Mouse (Mus musculus) liver, embryonic 13.5 days (tissue): ENCODE measurements at regions not wholly inside any gene's neighbourhood (a gene's known extent, or its start where the extent isn't known, plus 50 kb on each side); places are given as distances from the start of the nearest gene placed in this dataset.

Source experiments
- ATAC-seq: fragments of 200-750 bp; cut with Nextera tagmentation; 2 replicates; pipeline ENCODE4 v1.8.0; 2017; ENCODE audit warnings: low read depth, mild to moderate bottlenecking, moderate number of reproducible peaks, moderate library complexity
- DNase-seq: peaks from one replicate; pipeline ENCODE4 v3.0.0; 2022
- H3K27ac ChIP-seq: fragments of 300-500 bp; sonication (generic); 2 replicates; pipeline ENCODE4 v1.5.1; 2015; ENCODE audit warnings: moderate library complexity, mild to moderate bottlenecking, inconsistent platforms
- H3K27me3 ChIP-seq: fragments of 300-500 bp; sonication (generic); 2 replicates; pipeline ENCODE4 v1.6.1; 2015; ENCODE audit warnings: mild to moderate bottlenecking, inconsistent platforms
- H3K36me3 ChIP-seq: fragments of 300-500 bp; sonication (generic); 2 replicates; pipeline ENCODE4 v1.6.1; 2015; ENCODE audit warnings: mild to moderate bottlenecking, inconsistent platforms
- H3K4me1 ChIP-seq: fragments of 300-500 bp; sonication (generic); replicated peaks from 2 replicates; pipeline ENCODE4 v1.6.1; 2015; ENCODE audit warnings: inconsistent platforms
- H3K4me2 ChIP-seq: fragments of 300-500 bp; sonication (generic); 2 replicates; pipeline ENCODE4 v1.6.1; 2015; ENCODE audit warnings: inconsistent platforms, mild to moderate bottlenecking, moderate library complexity
- H3K4me3 ChIP-seq: fragments of 300-500 bp; sonication (generic); replicated peaks from 2 replicates; pipeline ENCODE4 v1.5.1; 2015; ENCODE audit warnings: mild to moderate bottlenecking, inconsistent platforms
- H3K9ac ChIP-seq: fragments of 300-500 bp; sonication (generic); 2 replicates; pipeline ENCODE4 v1.6.1; 2015; ENCODE audit warnings: mild to moderate bottlenecking, inconsistent platforms
- H3K9me3 ChIP-seq: fragments of 300-500 bp; sonication (generic); replicated peaks from 2 replicates; pipeline ENCODE4 v1.6.1; 2016; ENCODE audit warnings: inconsistent platforms
- WGBS: fragments of 180-500 bp; shearing (Covaris S2); methylation state at CpG from one replicate; pipeline ENCODE4 v1.1.7; 2015; ENCODE audit not compliant: insufficient replicate concordance; 5-methylcytosine and 5-hydroxymethylcytosine counted together

DNA sequence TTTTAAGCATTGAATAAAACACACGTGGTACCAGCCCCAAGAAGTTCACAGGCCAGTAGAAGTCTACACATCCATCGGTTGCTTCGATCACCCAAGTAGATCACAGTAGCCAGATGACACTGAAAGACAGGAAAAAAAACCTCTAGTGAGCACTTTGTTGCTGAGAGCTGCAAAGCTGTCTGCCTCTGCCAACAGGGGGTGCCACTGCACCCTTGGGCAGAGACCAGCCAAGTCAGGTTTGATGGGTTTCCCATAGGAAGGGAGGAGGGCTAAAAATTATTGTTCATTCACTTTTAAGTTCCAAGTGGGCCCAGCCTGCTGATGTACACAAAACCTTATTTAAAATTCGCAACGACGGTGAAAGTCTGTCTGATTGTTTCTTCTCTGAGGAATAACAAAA is 150.3 kb upstream of the Rpl34 start:
- Histone ChIP-seq H3K9ac (no peak overlapping the region), H3K36me3 (no peaks in the 10 kb centered on the region), H3K4me2 (no peak overlapping the region), H3K4me3 (no peak overlapping the region), H3K4me1 (no peaks in the 10 kb centered on the region), H3K27ac (no peak overlapping the region), H3K9me3 (no peaks in the 10 kb centered on the region), H3K27me3 (no peaks in the 10 kb centered on the region)
- 67% methylated on average over 6 of the region's 6 CpGs for WGBS
- no peak for DNase-seq
- no peak for ATAC-seq

DNA sequence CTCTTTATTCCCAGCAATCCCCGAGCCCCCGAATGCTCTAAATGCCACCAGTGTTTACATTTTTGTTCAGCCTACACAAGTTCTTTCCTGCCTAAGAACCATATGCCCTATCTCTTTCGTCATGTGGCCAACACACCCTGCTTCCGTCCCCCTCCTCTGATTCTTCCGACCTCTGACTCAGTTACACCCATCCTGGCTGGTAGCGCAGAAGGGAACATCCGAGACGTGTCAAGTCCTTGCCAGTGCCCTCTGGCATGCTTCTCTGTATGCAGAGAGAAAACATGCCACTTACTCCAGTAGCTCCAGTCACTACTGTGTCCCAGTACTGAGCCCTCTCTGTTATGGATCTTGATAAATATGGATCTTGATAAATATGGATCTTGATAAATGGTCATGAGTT is 149.3 kb upstream of the Rpl34 start:
- H3K4me2 ChIP-seq: no peak overlapping the region
- no peak overlapping the region for H3K27ac ChIP-seq
- no peaks in the 10 kb centered on the region for H3K9me3 ChIP-seq
- no peaks in the 10 kb centered on the region for H3K4me1 ChIP-seq
- H3K9ac ChIP-seq: no peak overlapping the region
- WGBS: 29% methylated on average over 8 of the region's 8 CpGs
- H3K27me3 ChIP-seq: no peaks in the 10 kb centered on the region
- DNase-seq: no peak
- ATAC-seq: no peak
- H3K4me3 ChIP-seq: no peak overlapping the region
- H3K36me3 ChIP-seq: no peaks in the 10 kb centered on the region

- no peak for ATAC-seq
- H3K36me3 ChIP-seq: no peaks in the 10 kb centered on the region
- 52% methylated on average over 7 of the region's 7 CpGs for WGBS
These were observed 148.6 kb upstream of the Rpl34 start for GRCm38 (mm10) chr3:130878834-130879233.

GRCm38 (mm10) chr3:130877981-130878380 is 147.8 kb upstream of the Rpl34 start:
- WGBS: 65% methylated on average over 5 of the region's 5 CpGs
- ATAC-seq: no peak
- no peak overlapping the region for H3K9ac ChIP-seq
- H3K4me3 ChIP-seq: no peak overlapping the region
- no peak overlapping the region for H3K4me2 ChIP-seq
- no peak for DNase-seq
- H3K36me3 ChIP-seq: no peaks in the 10 kb centered on the region
- no peak overlapping the region for H3K27ac ChIP-seq
- H3K9me3 ChIP-seq: no peaks in the 10 kb centered on the region
- no peaks in the 10 kb centered on the region for H3K4me1 ChIP-seq
- no peaks in the 10 kb centered on the region for H3K27me3 ChIP-seq

More at GRCm38 (mm10) chr3:130878834-130879233, 148.6 kb upstream of the Rpl34 start:
- no peaks in the 10 kb centered on the region for H3K9me3 ChIP-seq
- H3K4me1 ChIP-seq: no peaks in the 10 kb centered on the region
- no peak overlapping the region for H3K9ac ChIP-seq
- no peak overlapping the region for H3K4me3 ChIP-seq
- no peak overlapping the region for H3K27ac ChIP-seq
- H3K27me3 ChIP-seq: no peaks in the 10 kb centered on the region
- H3K4me2 ChIP-seq: no peak overlapping the region
- no peak for DNase-seq

DNA sequence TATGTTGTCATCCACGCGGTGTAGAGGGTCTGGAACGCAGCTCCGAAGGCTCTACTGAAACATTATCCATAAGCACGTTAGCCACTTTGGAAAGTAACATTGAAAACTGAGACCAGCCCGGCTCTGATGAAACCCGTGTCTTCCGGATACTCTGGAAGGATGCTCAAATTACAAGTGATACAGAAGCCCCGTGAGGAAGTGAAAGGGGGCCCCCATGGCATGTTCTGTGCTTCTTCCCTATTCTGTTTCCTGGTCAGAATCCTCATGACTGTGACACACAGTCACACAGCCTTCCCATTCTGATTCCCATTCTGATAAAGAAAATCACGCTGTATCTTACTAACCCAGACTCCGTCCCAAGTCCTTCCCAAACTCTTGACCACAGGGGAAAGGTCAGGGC is 143.5 kb upstream of the Rpl34 start:
- H3K9ac ChIP-seq: no peak overlapping the region
- H3K27me3 ChIP-seq: no peaks in the 10 kb centered on the region
- H3K4me3 ChIP-seq: no peak overlapping the region
- WGBS: 59% methylated on average over 11 of the region's 11 CpGs
- no peaks in the 10 kb centered on the region for H3K4me1 ChIP-seq
- H3K27ac ChIP-seq: no peak overlapping the region
- no peaks in the 10 kb centered on the region for H3K9me3 ChIP-seq
- H3K4me2 ChIP-seq: no peak overlapping the region
- no peaks in the 10 kb centered on the region for H3K36me3 ChIP-seq
- ATAC-seq (no peak), DNase-seq (no peak)

GRCm38 (mm10) chr3:130866952-130867632 is 136.9 kb upstream of the Rpl34 start:
- no peak overlapping the region for H3K4me3 ChIP-seq
- H3K27ac ChIP-seq: no peak overlapping the region
- ATAC-seq (no peak), DNase-seq (no peak)
- H3K36me3 ChIP-seq: no peaks in the 10 kb centered on the region
- H3K9ac ChIP-seq: no peak overlapping the region
- 71% methylated on average over 19 of the region's 19 CpGs for WGBS
- no peaks in the 10 kb centered on the region for H3K27me3 ChIP-seq
- H3K4me2 ChIP-seq: no peak overlapping the region
- H3K4me1 ChIP-seq: no peaks in the 10 kb centered on the region
- no peaks in the 10 kb centered on the region for H3K9me3 ChIP-seq

- H3K9me3 ChIP-seq: no peaks in the 10 kb centered on the region
- no peaks in the 10 kb centered on the region for H3K27me3 ChIP-seq
- WGBS: 50% methylated on average over 1 of the region's 1 CpGs
- no peak overlapping the region for H3K9ac ChIP-seq
- H3K36me3 ChIP-seq: no peaks in the 10 kb centered on the region
- no peak overlapping the region for H3K4me2 ChIP-seq
- DNase-seq (no peak), ATAC-seq (no peak)
- no peak overlapping the region for H3K27ac ChIP-seq
- H3K4me1 ChIP-seq: no peaks in the 10 kb centered on the region
- no peak overlapping the region for H3K4me3 ChIP-seq
These were observed 134.6 kb upstream of the Rpl34 start for GRCm38 (mm10) chr3:130864783-130865182.

- H3K4me1 ChIP-seq: no peaks in the 10 kb centered on the region
- no peaks in the 10 kb centered on the region for H3K9me3 ChIP-seq
- 72% methylated on average over 5 of the region's 5 CpGs for WGBS
- no peak overlapping the region for H3K27ac ChIP-seq
- ATAC-seq: no peak
- H3K36me3 ChIP-seq: no peaks in the 10 kb centered on the region
- no peaks in the 10 kb centered on the region for H3K27me3 ChIP-seq
- no peak for DNase-seq
- H3K4me3 ChIP-seq: no peak overlapping the region
- no peak overlapping the region for H3K4me2 ChIP-seq
- H3K9ac ChIP-seq: no peak overlapping the region
These were observed 133.2 kb upstream of the Rpl34 start for GRCm38 (mm10) chr3:130863376-130863775.

GRCm38 (mm10) chr3:130860315-130860714 is 130.1 kb upstream of the Rpl34 start:
- no peaks in the 10 kb centered on the region for H3K36me3 ChIP-seq
- no peak overlapping the region for H3K4me3 ChIP-seq
- H3K9ac ChIP-seq: no peak overlapping the region
- H3K27ac ChIP-seq: no peak overlapping the region
- WGBS: 68% methylated on average over 5 of the region's 5 CpGs
- no peaks in the 10 kb centered on the region for H3K9me3 ChIP-seq
- H3K4me2 ChIP-seq: no peak overlapping the region
- no peaks in the 10 kb centered on the region for H3K27me3 ChIP-seq
- no peak for ATAC-seq
- no peak for DNase-seq
- H3K4me1 ChIP-seq: no peaks in the 10 kb centered on the region

DNA sequence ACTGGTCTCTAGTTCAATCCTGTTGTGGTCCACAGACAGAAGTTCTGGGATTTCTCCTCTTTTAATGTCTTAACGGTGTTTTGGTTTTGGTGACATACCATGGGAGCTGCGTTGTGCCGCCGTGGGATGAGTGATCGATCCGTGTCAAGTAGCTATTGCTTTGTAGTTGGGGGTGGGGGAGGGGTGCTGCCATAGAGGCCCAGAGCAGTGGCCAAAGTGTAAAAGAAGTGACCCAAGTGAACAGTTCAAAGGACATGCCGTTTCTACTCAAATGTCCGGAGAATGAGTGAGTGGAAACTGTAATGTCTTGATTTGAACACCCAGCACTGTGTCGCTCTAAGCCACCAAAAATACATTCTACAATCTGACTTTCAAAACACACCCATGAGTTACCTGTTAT is 123.7 kb upstream of the Rpl34 start:
- DNase-seq (no peak), ATAC-seq (no peak)
- no peaks in the 10 kb centered on the region for H3K27me3 ChIP-seq
- no peak overlapping the region for H3K27ac ChIP-seq
- H3K36me3 ChIP-seq: no peaks in the 10 kb centered on the region
- H3K4me3 ChIP-seq: no peak overlapping the region
- no peaks in the 10 kb centered on the region for H3K4me1 ChIP-seq
- no peak overlapping the region for H3K9ac ChIP-seq
- H3K4me2 ChIP-seq: no peak overlapping the region
- H3K9me3 ChIP-seq: no peaks in the 10 kb centered on the region
- WGBS: 80% methylated on average over 9 of the region's 9 CpGs

GRCm38 (mm10) chr3:130850766-130851308 is 120.6 kb upstream of the Rpl34 start:
- H3K4me2 ChIP-seq: no peak overlapping the region
- no peak for DNase-seq

DNA sequence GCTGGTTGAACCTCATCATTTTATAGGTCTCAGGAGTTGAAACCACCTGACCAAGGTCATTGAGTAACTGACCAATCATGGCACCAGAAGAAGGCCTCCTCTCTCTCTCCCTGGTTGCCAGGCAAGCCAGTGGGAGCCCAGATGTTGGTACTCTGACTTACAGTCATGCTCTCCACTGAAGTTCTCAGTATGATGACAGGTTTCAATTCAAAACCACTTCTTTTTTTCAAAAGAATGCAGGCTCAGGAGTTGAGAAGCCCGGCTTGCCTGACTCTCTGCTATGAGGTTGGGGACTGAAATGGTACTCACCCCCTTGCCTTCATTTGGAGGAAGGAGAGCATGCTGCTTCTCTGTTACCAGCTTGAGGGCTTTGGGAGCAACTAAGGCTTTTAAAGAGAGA is 111.6 kb upstream of the Rpl34 start:
- WGBS: 61% methylated on average over 1 of the region's 1 CpGs
- no peak overlapping the region for H3K4me3 ChIP-seq
- H3K9me3 ChIP-seq: no peaks in the 10 kb centered on the region
- no peak overlapping the region for H3K9ac ChIP-seq
- H3K27me3 ChIP-seq: no peaks in the 10 kb centered on the region
- DNase-seq (no peak), ATAC-seq (no peak)
- no peaks in the 10 kb centered on the region for H3K36me3 ChIP-seq
- H3K4me1 ChIP-seq: no peaks in the 10 kb centered on the region
- H3K27ac ChIP-seq: no peak overlapping the region
- H3K4me2 ChIP-seq: no peak overlapping the region

More at GRCm38 (mm10) chr3:130850766-130851308, 120.6 kb upstream of the Rpl34 start:
- 66% methylated on average over 5 of the region's 5 CpGs for WGBS
- Histone ChIP-seq H3K9ac (no peak overlapping the region), H3K27me3 (no peaks in the 10 kb centered on the region), H3K27ac (no peak overlapping the region), H3K9me3 (no peaks in the 10 kb centered on the region), H3K36me3 (no peaks in the 10 kb centered on the region), H3K4me1 (no peaks in the 10 kb centered on the region), H3K4me3 (no peak overlapping the region)
- ATAC-seq: no peak
